Mouse (Mus musculus) kidney, adult 2 months (tissue): ENCODE data around the gene Pdzk1ip1. TPM values are rescaled to one million over a fixed set of nuclear protein-coding genes. Genes with fewer than 3 reads are reported as not detected.

Source experiments
- DNase-seq: peaks from one replicate; pipeline ENCODE4 v3.0.0; 2021
- H3K27ac ChIP-seq: fragments of 200-500 bp; 2 replicates; pipeline ENCODE4 v1.5.1; 2012; ENCODE audit warnings: low read depth, low read length, control low read depth, inconsistent platforms; ENCODE audit not compliant: insufficient read depth
- H3K27me3 ChIP-seq: fragments of 200-500 bp; replicated peaks from 2 replicates; pipeline ENCODE4 v1.6.1; 2012; ENCODE audit warnings: mild to moderate bottlenecking, moderate library complexity, low read length, inconsistent platforms; ENCODE audit not compliant: control insufficient read depth, insufficient read depth
- H3K36me3 ChIP-seq: fragments of 200-500 bp; 2 replicates; pipeline ENCODE4 v1.6.1; 2012; ENCODE audit warnings: mild to moderate bottlenecking, moderate library complexity, low read length, inconsistent platforms; ENCODE audit not compliant: control insufficient read depth, insufficient read depth
- H3K4me1 ChIP-seq: fragments of 200-500 bp; 2 replicates; pipeline ENCODE4 v1.6.1; 2011; ENCODE audit warnings: low read length; ENCODE audit not compliant: control insufficient read depth, insufficient read depth
- H3K4me3 ChIP-seq: fragments of 200-500 bp; 2 replicates; pipeline ENCODE4 v1.5.1; 2011; ENCODE audit warnings: mild to moderate bottlenecking, low read depth, low read length, control low read depth; ENCODE audit not compliant: insufficient read depth
- CTCF ChIP-seq: fragments of 200-500 bp; conservative IDR thresholded peaks from 2 replicates; pipeline ENCODE4 v1.5.1; 2011; ENCODE audit warnings: low read depth, mild to moderate bottlenecking, control low read depth, low read length, moderate library complexity, mixed read lengths; ENCODE audit not compliant: insufficient read depth, insufficient read length
- POLR2A ChIP-seq: fragments of 200-500 bp; IDR thresholded peaks from one replicate; pipeline ENCODE4 v1.6.1; 2011; ENCODE audit warnings: low read depth, low read length, control low read depth
- WGBS: fragments of 180-500 bp; shearing (Covaris S2); methylation state at CpG from one replicate; pipeline ENCODE4 v1.1.7; 2018; 5-methylcytosine and 5-hydroxymethylcytosine counted together
- polyA plus RNA-seq: library from polyadenylated mRNA; depleted of rRNA; stranded (reverse); fragments of >200 nt; gene quantifications from 2 replicates; pipeline ENCODE4 v1.2.3, GENCODE M21; 2012; rRNA removed

Gene Pdzk1ip1
- polyA plus RNA-seq, result 3,641 and 4,008 TPM in 2 replicates

GRCm38 (mm10) chr4:115088611-115089338 lies at the start of gene Pdzk1ip1:
TSS of gene Pdzk1ip1 (plus strand) at chr4:115088708.
- peak within 1 kb of the TSS; percentile 92 for H3K27ac ChIP-seq
- no peaks in the 10 kb centered on the region for H3K27me3 ChIP-seq
- H3K4me1 ChIP-seq, result peaks cover 34% of the 10 kb centered on the region
- H3K36me3 ChIP-seq, result peaks cover 2% of the 10 kb centered on the region; the same call in 1 of the 2 replicates
- 14% methylated on average over 11 of the region's 11 CpGs for WGBS
- DNase-seq, result peak; percentile 94
- peak within 1 kb of the TSS; percentile 76 for H3K4me3 ChIP-seq
- TF ChIP-seq CTCF (no peak), POLR2A (peak; percentile 95)

- TF ChIP-seq CTCF (no peak), POLR2A (no peak)
- DNase-seq, result no peak
These were observed 42.9 kb upstream of the Pdzk1ip1 start for GRCm38 (mm10) chr4:115045621-115046020.

GRCm38 (mm10) chr4:115047750-115048149 lies 40.8 kb upstream of the Pdzk1ip1 start:
- no peak overlapping the region for H3K4me3 ChIP-seq
- TF ChIP-seq CTCF (peak; percentile 72), POLR2A (no peak)
- no peaks in the 10 kb centered on the region for H3K4me1 ChIP-seq
- WGBS, result 7% methylated on average over 5 of the region's 5 CpGs
- no peaks in the 10 kb centered on the region for H3K36me3 ChIP-seq
- no peak overlapping the region for H3K27ac ChIP-seq
- no peaks in the 10 kb centered on the region for H3K27me3 ChIP-seq
- DNase-seq, result peak; percentile 81

More at GRCm38 (mm10) chr4:115045621-115046020, 42.9 kb upstream of the Pdzk1ip1 start:
- Histone ChIP-seq H3K4me1 (no peaks in the 10 kb centered on the region), H3K27me3 (no peaks in the 10 kb centered on the region), H3K27ac (no peak overlapping the region), H3K36me3 (no peaks in the 10 kb centered on the region), H3K4me3 (no peak overlapping the region)
- WGBS, result 81% methylated on average over 3 of the region's 3 CpGs

GRCm38 (mm10) chr4:115048190-115048589 lies 40.3 kb upstream of the Pdzk1ip1 start:
- no peaks in the 10 kb centered on the region for H3K36me3 ChIP-seq
- no peak for DNase-seq
- TF ChIP-seq CTCF, result no peak
- no peak for TF ChIP-seq POLR2A
- no peak overlapping the region for H3K4me3 ChIP-seq
- H3K27ac ChIP-seq, result no peak overlapping the region
- WGBS, result 69% methylated on average over 8 of the region's 8 CpGs
- H3K4me1 ChIP-seq, result no peaks in the 10 kb centered on the region
- H3K27me3 ChIP-seq, result no peaks in the 10 kb centered on the region

- no peak for DNase-seq
- H3K4me1 ChIP-seq, result no peaks in the 10 kb centered on the region
- no peak overlapping the region for H3K27ac ChIP-seq
- H3K27me3 ChIP-seq, result peaks cover under 1% of the 10 kb centered on the region; the same call in 1 of the 2 replicates
- WGBS, result 81% methylated on average over 5 of the region's 5 CpGs
- no peak for TF ChIP-seq POLR2A
- TF ChIP-seq CTCF, result no peak
- H3K4me3 ChIP-seq, result no peak overlapping the region
- no peaks in the 10 kb centered on the region for H3K36me3 ChIP-seq
These were observed 37.3 kb upstream of the Pdzk1ip1 start for GRCm38 (mm10) chr4:115051245-115051644.

- peak overlapping the region; percentile 95 for H3K27ac ChIP-seq
These were observed 36.0 kb upstream of the Pdzk1ip1 start for GRCm38 (mm10) chr4:115052343-115053005.

GRCm38 (mm10) chr4:115055044-115055443 lies 33.5 kb upstream of the Pdzk1ip1 start:
- peaks cover 9% of the 10 kb centered on the region for H3K27me3 ChIP-seq
- DNase-seq, result no peak
- no peak overlapping the region for H3K27ac ChIP-seq
- no peaks in the 10 kb centered on the region for H3K36me3 ChIP-seq
- peaks cover 4% of the 10 kb centered on the region; the same call in 1 of the 2 replicates for H3K4me1 ChIP-seq
- no peak overlapping the region for H3K4me3 ChIP-seq
- TF ChIP-seq CTCF (no peak), POLR2A (no peak)
- 37% methylated on average over 2 of the region's 2 CpGs for WGBS

More at GRCm38 (mm10) chr4:115052343-115053005, 36.0 kb upstream of the Pdzk1ip1 start:
- peak; percentile 87 for DNase-seq
- Histone ChIP-seq H3K4me1 (peaks cover 4% of the 10 kb centered on the region; the same call in 1 of the 2 replicates), H3K36me3 (no peaks in the 10 kb centered on the region), H3K27me3 (peaks cover 7% of the 10 kb centered on the region), H3K4me3 (peak overlapping the region; percentile 6; the same call in 1 of the 2 replicates)
- TF ChIP-seq POLR2A, result no peak
- no peak for TF ChIP-seq CTCF
- 4% methylated on average over 36 of the region's 36 CpGs for WGBS
